Mouse (Mus musculus): Measurements from ENCODE around the gene Sectm1a. TPM values are rescaled to one million over a fixed set of nuclear protein-coding genes. Genes with fewer than 3 reads are reported as not detected.
"Not testable (repeated sequence)": the region's sequence is repeated elsewhere in the genome, so short reads cannot be mapped to it uniquely, and the experiment has no call there.

The Sectm1a gene
- total RNA-seq, 2 experiments from 2014 or later = 0.22 TPM; not detected in 1

DNA sequence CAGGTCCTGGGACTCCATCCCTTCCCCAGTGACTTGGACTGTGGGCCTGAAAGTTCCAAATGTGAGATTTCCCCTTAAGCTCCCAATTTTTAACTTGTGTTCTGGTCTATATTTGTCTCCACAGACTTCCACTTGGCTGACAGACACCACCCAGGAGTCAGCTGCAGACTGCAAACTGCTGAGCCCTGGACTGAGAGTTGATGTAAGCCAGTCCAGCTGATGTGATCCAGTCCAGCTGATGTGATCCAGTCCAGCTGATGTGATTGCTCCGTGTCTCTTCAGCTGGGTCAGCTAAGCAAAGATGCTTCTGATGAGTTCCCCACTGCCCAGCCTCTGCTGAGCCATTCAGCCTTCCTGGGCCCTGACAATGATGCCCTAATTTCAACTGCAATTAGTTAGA, 29.2 kb downstream of the Sectm1a start:
- no peak for DNase-seq (ENCODE audit: low spot score in 2 of 2)

GRCm38 (mm10) chr11:121049840-121050239, 31.2 kb downstream of the Sectm1a start:
- DNase-seq (ENCODE audit: low spot score in 2 of 2) = no peak

DNA sequence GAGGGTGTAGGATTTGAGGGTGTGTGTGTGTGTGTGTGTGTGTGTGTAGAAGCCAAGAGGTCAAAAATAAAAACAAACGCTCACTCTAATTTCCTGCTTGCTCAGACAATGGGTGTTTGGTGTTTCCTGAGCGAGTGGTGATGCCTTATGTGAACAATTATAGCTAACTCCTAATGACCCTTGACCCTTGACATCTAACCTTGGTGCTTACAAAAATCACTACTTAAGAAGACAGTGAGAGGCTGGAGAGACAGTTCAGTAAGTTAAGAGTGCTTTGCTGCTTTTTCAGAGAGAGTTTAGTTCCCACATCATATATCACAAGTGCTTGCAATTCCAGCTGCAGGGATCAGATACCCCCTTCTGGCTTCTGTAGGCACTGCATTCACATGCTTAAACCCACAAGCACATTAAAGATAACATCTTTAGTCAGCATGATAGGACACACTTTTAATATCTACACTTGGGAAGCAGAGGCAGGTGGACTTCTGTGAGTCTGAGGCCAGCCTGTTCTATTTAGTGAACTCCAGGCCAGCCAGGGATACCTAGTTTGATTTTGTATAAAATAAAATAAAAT, 33.1 kb downstream of the Sectm1a start:
- no peak for DNase-seq (ENCODE audit: low spot score in 2 of 2)

- DNase-seq (ENCODE audit: low spot score in 2 of 2) = no peak
Measured at GRCm38 (mm10) chr11:121045286-121045685, 35.7 kb downstream of the Sectm1a start.

DNA sequence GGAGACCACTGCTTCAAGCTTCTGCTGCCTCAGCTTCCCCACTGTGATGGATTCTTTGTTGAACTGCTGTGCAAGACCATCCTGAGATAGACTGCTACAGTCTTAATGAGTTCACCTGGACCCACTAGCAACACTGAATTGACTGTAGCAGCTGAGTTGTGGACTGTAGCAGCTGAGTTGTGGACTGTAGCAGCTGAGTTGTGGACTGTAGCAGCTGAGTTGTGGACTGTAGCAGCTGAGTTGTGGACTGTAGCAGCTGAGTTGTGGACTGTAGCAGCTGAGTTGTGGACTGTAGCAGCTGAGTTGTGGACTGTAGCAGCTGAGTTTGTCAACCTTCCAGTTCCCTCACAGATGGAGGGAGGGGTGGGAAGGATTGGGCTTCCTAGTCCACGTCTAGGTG, 38.0 kb downstream of the Sectm1a start:
- DNase-seq (ENCODE audit: low spot score in 2 of 2) = not testable (repeated sequence)

- DNase-seq (ENCODE audit: low spot score in 2 of 2) = no peak
Measured at GRCm38 (mm10) chr11:121042480-121042879, 38.5 kb downstream of the Sectm1a start.

GRCm38 (mm10) chr11:121041636-121042035, 39.4 kb downstream of the Sectm1a start:
- DNase-seq (ENCODE audit: low spot score in 2 of 2) = no peak

DNA sequence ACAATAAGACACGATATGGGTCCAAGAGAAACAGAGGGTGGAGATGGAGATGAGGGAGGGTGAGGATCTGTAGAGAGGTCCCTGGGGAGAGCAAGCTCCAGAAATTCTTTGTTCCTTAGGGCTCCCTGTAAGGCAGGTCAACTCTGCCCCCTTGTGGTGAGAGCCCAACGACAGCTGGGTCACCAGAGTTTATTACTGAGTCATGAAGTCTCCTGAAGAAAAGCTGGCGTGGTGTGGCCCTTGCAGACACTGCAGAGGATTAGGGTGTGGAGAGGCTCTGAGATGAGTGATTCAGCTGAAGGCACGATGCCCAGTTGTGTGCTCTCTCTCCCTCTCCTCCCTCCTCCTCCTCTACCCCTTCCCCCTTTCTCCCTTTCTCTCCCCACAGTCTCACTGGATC, 39.8 kb downstream of the Sectm1a start:
- peak; percentile 52 to 80 for DNase-seq (ENCODE audit: low spot score in 2 of 2)

DNA sequence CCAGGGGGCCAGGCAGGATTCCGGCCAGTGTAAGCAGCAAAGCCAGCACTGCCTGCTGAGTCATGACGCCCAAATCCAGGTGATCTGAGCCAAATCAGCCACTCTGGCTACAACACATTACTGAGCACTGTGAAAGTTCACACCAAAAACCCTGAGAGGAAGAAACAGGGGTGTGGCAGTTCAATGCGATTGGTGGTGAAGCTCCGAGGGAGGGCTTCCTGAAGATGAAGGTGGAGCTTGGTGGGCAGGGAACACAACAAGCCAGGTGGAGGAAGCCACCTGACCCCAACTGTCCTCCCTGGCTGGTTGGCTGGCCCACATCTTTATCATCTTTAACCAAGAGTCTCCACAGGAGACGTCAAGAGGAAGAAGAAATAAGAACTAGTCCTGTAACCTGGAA, 41.7 kb downstream of the Sectm1a start, which contains the start of gene Cd7:
TSS of gene Cd7 (minus strand) at position 117 of the 400 bp plus-strand sequence.
- no peak for DNase-seq (ENCODE audit: low spot score in 2 of 2)

DNA sequence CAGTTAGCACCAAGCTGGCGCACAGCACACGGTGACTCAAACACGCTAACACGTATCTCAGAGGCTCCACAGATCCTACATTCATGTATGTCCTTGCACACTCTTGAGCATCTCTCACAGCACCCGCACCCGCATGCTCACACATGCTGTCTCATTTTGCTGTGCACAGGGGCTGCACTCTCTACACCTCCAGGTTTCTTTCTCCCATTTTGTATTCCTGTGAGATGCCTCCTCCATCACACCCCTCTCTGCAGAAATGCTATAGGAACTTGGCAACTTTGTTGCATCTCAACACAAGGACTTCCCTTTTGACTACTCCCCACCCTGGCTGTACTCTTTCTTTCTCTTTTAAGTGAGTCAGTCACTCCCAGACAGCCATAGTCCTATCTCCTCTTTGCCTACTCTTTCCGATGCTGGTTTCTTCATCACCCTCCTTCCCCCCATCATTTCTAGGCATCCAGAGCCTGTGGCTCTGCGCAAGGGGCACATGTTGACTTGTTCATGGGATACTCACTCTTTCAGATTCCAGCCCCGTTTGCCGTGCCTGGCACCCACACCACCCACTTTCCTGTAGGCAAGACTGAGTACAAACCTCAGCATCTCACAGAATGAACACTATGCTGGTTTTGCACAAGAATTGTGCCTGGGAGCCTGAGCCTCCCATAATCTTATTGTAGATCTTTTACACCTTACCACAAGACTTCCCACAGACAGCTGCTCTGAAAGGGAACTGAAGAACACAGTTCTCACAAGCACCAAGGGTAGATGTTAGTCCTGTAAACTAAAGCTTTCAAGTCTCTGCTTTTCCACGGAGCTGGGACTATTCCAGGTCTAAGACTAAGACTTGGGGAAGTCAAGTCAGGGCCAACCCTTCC, 42.4 kb downstream of the Sectm1a start:
- DNase-seq (ENCODE audit: low spot score in 2 of 2) = no peak

DNA sequence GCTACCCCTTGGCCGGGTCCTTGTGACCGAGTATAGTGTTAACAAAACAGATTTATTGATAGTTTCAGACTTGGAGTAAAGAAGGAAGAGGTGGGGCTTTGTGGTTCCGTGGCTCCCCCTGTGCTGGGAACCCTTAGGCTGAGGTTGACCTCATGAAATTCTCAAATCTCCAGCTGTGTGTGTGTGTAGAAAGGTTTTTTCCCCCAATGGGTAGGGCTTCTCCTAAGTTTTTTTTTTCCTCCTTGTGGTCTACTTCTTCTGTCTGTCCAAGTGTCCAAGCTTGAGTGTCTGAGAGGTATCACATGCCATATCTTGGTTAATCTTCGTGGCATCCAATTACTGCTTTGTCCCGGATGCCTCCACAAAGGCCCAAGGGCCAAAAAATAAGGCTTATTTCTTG, 47.9 kb downstream of the Sectm1a start:
- no peak for DNase-seq (ENCODE audit: low spot score in 2 of 2)

DNA sequence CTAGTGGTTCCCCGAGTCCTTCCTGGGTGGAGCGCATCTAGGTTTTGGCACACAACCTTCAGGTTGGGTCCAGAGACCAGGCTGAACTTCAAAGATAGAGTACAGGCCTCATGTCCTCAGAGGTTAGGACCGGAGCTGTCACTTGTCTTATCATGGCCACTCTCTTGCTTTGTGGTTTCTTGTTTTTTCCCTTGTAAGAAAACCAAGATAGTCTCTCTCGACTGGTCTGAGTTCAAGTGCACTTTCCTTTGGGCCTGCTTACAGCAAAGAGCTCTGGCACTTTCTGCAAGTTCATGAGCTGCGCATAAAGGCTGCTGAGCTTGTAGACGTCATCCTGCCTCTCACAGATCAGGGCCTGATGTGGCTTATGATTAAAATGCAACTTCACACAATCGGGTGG, 53.8 kb downstream of the Sectm1a start:
- no peak for DNase-seq (ENCODE audit: low spot score in 2 of 2)

- DNase-seq (ENCODE audit: low spot score in 2 of 2) = no peak
Measured at GRCm38 (mm10) chr11:121024163-121024562, 56.9 kb downstream of the Sectm1a start.

DNA sequence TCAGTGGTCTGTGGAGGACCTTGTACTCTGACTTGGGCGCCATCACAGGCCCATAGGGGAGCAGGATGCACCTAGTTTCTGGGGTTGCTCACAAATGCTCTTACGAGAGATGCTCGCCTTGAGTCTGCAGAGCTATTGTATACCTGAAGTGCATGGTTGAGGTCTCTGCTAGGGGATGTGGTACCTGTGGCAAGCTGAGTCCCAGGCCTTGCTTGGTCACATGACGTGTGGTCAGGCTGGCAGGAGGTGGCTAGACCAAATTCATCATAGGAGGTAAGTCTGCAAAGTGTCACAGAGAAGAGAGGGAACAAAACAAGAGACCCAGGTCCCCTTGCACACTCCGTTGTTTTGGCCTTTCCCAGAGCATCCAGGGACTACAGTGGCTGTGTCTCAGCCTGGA, 61.5 kb downstream of the Sectm1a start:
- no peak for DNase-seq (ENCODE audit: low spot score in 2 of 2)

DNA sequence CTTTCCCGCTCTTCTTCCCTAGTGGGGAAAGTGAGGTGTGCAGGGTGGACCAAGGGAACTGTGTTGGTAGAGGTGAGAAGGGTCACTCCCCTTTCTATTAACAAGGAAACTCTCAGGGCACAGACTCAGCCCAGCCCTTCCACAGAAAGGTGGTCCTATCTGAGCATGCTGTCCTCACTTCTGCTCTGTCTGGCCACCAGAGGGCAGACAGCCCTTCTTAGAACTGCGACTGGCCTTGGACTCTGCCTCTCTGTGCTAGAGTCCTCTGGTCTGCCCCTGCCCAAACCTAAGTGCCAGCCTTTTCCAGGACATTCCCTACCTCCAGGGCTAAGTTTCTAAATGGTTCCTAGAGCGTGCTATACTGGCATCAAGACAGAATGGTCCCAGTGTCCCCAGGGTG, 63.3 kb downstream of the Sectm1a start:
- DNase-seq (ENCODE audit: low spot score in 2 of 2) = peak in 1 of 2 experiments; percentile 28

Other genes with a start within 250 kb of the Sectm1a start
- gene Ccdc57, start 148.3 kb downstream of the Sectm1a start, total RNA-seq (2021) = 10 to 100 TPM; 14.3 to 14.4 TPM
- gene Slc16a3, start 132.7 kb downstream of the Sectm1a start, total RNA-seq (2021) = 1 to 10 TPM; 6.9 to 8.6 TPM
- 100 to 1,000 TPM; 165 to 166 TPM for gene Csnk1d, start 89.9 kb downstream of the Sectm1a start, total RNA-seq (2021)
- gene Cd7, start 41.8 kb downstream of the Sectm1a start, total RNA-seq (2021) = under 1 TPM; 0.42 to 0.54 TPM
- under 1 TPM; 0.48 TPM for gene Sectm1b, start 17.7 kb downstream of the Sectm1a start, total RNA-seq (2021)
- not detected for gene Tex19.2, start 37.5 kb upstream of the Sectm1a start, total RNA-seq (2021)
- gene Tex19.1, start 64.9 kb upstream of the Sectm1a start, total RNA-seq (2021) = not detected
- not detected for gene Uts2r, start 79.1 kb upstream of the Sectm1a start, total RNA-seq (2021)
- 10 to 100 TPM; 21.9 to 22.5 TPM for gene Hexdc, start 123.2 kb upstream of the Sectm1a start, total RNA-seq (2021)
- 10 to 100 TPM; 23.6 to 26.0 TPM for gene Ogfod3, start 123.5 kb upstream of the Sectm1a start, total RNA-seq (2021)
- gene Cybc1, start 148.1 kb upstream of the Sectm1a start, total RNA-seq (2021) = 10 to 100 TPM; 27.6 to 28.3 TPM
- 10 to 100 TPM; 28.4 to 36.2 TPM for gene Narf, start 156.0 kb upstream of the Sectm1a start, total RNA-seq (2021)
- gene Foxk2, start 178.8 kb upstream of the Sectm1a start, total RNA-seq (2021) = 10 to 100 TPM; 32.7 to 36.7 TPM

Data from adrenal gland, postnatal 4 days (tissue).